Mouse (Mus musculus): Measurements from ENCODE around the gene Rcn3.

- no peak for TF ChIP-seq MAX (IDR thresholded peaks at IDR 0.05; ENCODE audit: low read length)
- TF ChIP-seq USF1 (IDR thresholded peaks at IDR 0.05; ENCODE audit: low read depth, low read length) = no peak
- TF ChIP-seq SIN3A (IDR thresholded peaks at IDR 0.05; ENCODE audit: low read length) = no peak
- TF ChIP-seq POLR2A (IDR thresholded peaks at IDR 0.05; ENCODE audit: control insufficient read depth in 1 of 2, insufficient read depth in 1 of 2, low read depth in 1 of 2, low read length in 2 of 2, poor library complexity in 1 of 2) = 0 out of 4 replicates have a peak, but pooled peaks of 1 of the 2 experiments have one; percentile 32
- peak in 2 of 3 experiments; percentile 50 to 72; a peak in 4 of 6 replicates for TF ChIP-seq CTCF (IDR thresholded peaks at IDR 0.05 in 2 of 3, conservative IDR thresholded peaks at IDR 0.05 in 1 of 3; ENCODE audit: control insufficient read depth in 1 of 3, insufficient read depth in 1 of 3, low read depth in 2 of 3, low read length in 3 of 3, poor library complexity in 1 of 3, severe bottlenecking in 1 of 3)
These were observed 41.6 kb upstream of the Rcn3 start for GRCm38 (mm10) chr7:45133446-45134159.

Measured in MEL (cell line).